ENCODE assay signal across 8 mouse cellular contexts in genomic region chr3:36065166-36065565, GRCm38 (mm10). TPM values are rescaled to one million over a fixed set of nuclear protein-coding genes. Genes with fewer than 3 reads are reported as not detected.
A peak's percentile ranks its signal among the peaks of the same experiment; 100 is the strongest.
DNase-seq lines count a peak whose midpoint lies in the region; ATAC-seq lines count a peak whose summit lies in the region.

No protein-coding gene starts in this region.

- H3K9me3 ChIP-seq in lung, embryonic 15.5 days, result no peaks in the 10 kb centered on the region
- H3K9me3 ChIP-seq in embryonic facial prominence, embryonic 13.5 days, result no peaks in the 10 kb centered on the region
- H3K9me3 ChIP-seq in intestine, embryonic 16.5 days (ENCODE audit: control insufficient read depth, low read length), result no peaks in the 10 kb centered on the region
- no peaks in the 10 kb centered on the region for H3K9me3 ChIP-seq in neural tube, embryonic 14.5 days (ENCODE audit: control insufficient read depth, low read length)

- no peak overlapping the region for H3K27ac ChIP-seq in lung, embryonic 15.5 days
- no peak overlapping the region for H3K27ac ChIP-seq in embryonic facial prominence, embryonic 13.5 days
- H3K27ac ChIP-seq in intestine, embryonic 16.5 days (ENCODE audit: low read length), result no peak overlapping the region
- H3K27ac ChIP-seq in neural tube, embryonic 14.5 days (ENCODE audit: low read depth, low read length), result no peak overlapping the region

- H3K9ac ChIP-seq in lung, embryonic 15.5 days, result no peak overlapping the region
- no peak overlapping the region for H3K9ac ChIP-seq in embryonic facial prominence, embryonic 13.5 days
- H3K9ac ChIP-seq in intestine, embryonic 16.5 days (ENCODE audit: low read depth, low read length), result no peak overlapping the region
- H3K9ac ChIP-seq in neural tube, embryonic 14.5 days (replicated peaks; ENCODE audit: low read depth, low read length), result no peak overlapping the region; the same call in 1 of the 2 replicates

- H3K4me1 ChIP-seq in lung, embryonic 15.5 days, result peaks cover 15% of the 10 kb centered on the region
- peaks cover 15% of the 10 kb centered on the region for H3K4me1 ChIP-seq in embryonic facial prominence, embryonic 13.5 days
- peaks cover 13% of the 10 kb centered on the region for H3K4me1 ChIP-seq in intestine, embryonic 16.5 days (ENCODE audit: control insufficient read depth, insufficient read depth, low read length)
- H3K4me1 ChIP-seq in neural tube, embryonic 14.5 days (ENCODE audit: control insufficient read depth, insufficient read depth, low read length), result peaks cover 10% of the 10 kb centered on the region

- H3K4me3 ChIP-seq in lung, embryonic 15.5 days, result peak overlapping the region; percentile 96
- H3K4me3 ChIP-seq in embryonic facial prominence, embryonic 13.5 days, result peak overlapping the region; percentile 88
- H3K4me3 ChIP-seq in intestine, embryonic 16.5 days (ENCODE audit: low read length), result peak overlapping the region; percentile 71
- H3K4me3 ChIP-seq in neural tube, embryonic 14.5 days (ENCODE audit: low read depth, low read length), result peak overlapping the region; percentile 94

- WGBS in lung, embryonic 15.5 days, result 97% methylated on average over 2 of the region's 2 CpGs
- WGBS in embryonic facial prominence, embryonic 13.5 days, result 96% methylated on average over 2 of the region's 2 CpGs
- WGBS in intestine, embryonic 16.5 days, result 95% methylated on average over 2 of the region's 2 CpGs
- WGBS in neural tube, embryonic 14.5 days, result 98% methylated on average over 2 of the region's 2 CpGs

- H3K27me3 ChIP-seq in lung, embryonic 15.5 days, result no peaks in the 10 kb centered on the region
- H3K27me3 ChIP-seq in embryonic facial prominence, embryonic 13.5 days, result peaks cover 11% of the 10 kb centered on the region; the same call in 1 of the 2 replicates
- no peaks in the 10 kb centered on the region for H3K27me3 ChIP-seq in intestine, embryonic 16.5 days (replicated peaks; ENCODE audit: control insufficient read depth, insufficient read depth, low read length)
- H3K27me3 ChIP-seq in neural tube, embryonic 14.5 days (ENCODE audit: control insufficient read depth, insufficient read depth, low read length), result peaks cover 4% of the 10 kb centered on the region; the same call in 1 of the 2 replicates

- H3K4me2 ChIP-seq in lung, embryonic 15.5 days, result peak overlapping the region; percentile 77
- H3K4me2 ChIP-seq in embryonic facial prominence, embryonic 13.5 days, result peak overlapping the region; percentile 85
- H3K4me2 ChIP-seq in intestine, embryonic 16.5 days (ENCODE audit: low read depth, low read length), result peak overlapping the region; percentile 70
- peak overlapping the region; percentile 74 for H3K4me2 ChIP-seq in neural tube, embryonic 14.5 days (ENCODE audit: low read depth, low read length)

- H3K36me3 ChIP-seq in lung, embryonic 15.5 days, result 0 out of 2 replicates have a peak, but pooled peaks cover 3% of the 10 kb centered on the region
- peaks cover 11% of the 10 kb centered on the region; the same call in 1 of the 2 replicates for H3K36me3 ChIP-seq in embryonic facial prominence, embryonic 13.5 days
- no peaks in the 10 kb centered on the region for H3K36me3 ChIP-seq in intestine, embryonic 16.5 days (ENCODE audit: control insufficient read depth, insufficient read depth, low read length)
- H3K36me3 ChIP-seq in neural tube, embryonic 14.5 days (ENCODE audit: control insufficient read depth, insufficient read depth, low read length), result no peaks in the 10 kb centered on the region

- DNase-seq in lung, postnatal 25 days (ENCODE audit: low spot score), result no peak
- no peak for DNase-seq in embryo, embryonic 10.5 days (ENCODE audit: low spot score)
- DNase-seq in thymus, postnatal 0 days (ENCODE audit: low spot score), result no peak
- no peak for DNase-seq in right cerebral cortex, adult 18-20 months

- no peak for ATAC-seq in lung, embryonic 15.5 days (ENCODE audit: borderline replicate concordance, extremely low read depth, low FRiP score, low TSS enrichment)
- ATAC-seq in embryonic facial prominence, embryonic 13.5 days (ENCODE audit: insufficient number of reproducible peaks, insufficient read depth, low FRiP score, low TSS enrichment, low read depth), result no peak
- no peak for ATAC-seq in intestine, embryonic 16.5 days
- no peak for ATAC-seq in neural tube, embryonic 14.5 days (ENCODE audit: low read depth)

RNA-seq across cellular contexts. Expression of gene Acad9, which starts 0.6 kb away (rescaled TPM):
- polyA plus RNA-seq in lung, embryonic 15.5 days (2015; fragmentation: Nextera tagmentation; extraction: Ambion mirVana), result 77.9 and 89.9 TPM in 2 replicates
- 74.2 and 105 TPM in 2 replicates for polyA plus RNA-seq in embryonic facial prominence, embryonic 13.5 days (2015; fragmentation: Nextera tagmentation; extraction: Ambion mirVana)
- polyA plus RNA-seq in intestine, embryonic 16.5 days (2015; fragmentation: Nextera tagmentation; extraction: Ambion mirVana), result 79.8 and 80.3 TPM in 2 replicates
- 82.9 and 90.6 TPM in 2 replicates for polyA plus RNA-seq in neural tube, embryonic 14.5 days (2014; fragmentation: Nextera tagmentation; extraction: Ambion mirVana)
- 65.4 and 68.9 TPM in 2 replicates for polyA plus RNA-seq in thymus, postnatal 0 days (2015; fragmentation: Nextera tagmentation; extraction: Ambion mirVana)

RNA-seq across cellular contexts. Expression of gene Ccdc144b, which starts 11.8 kb away (rescaled TPM):
- polyA plus RNA-seq in lung, embryonic 15.5 days (2015; fragmentation: Nextera tagmentation; extraction: Ambion mirVana), result not detected in 2 replicates
- polyA plus RNA-seq in embryonic facial prominence, embryonic 13.5 days (2015; fragmentation: Nextera tagmentation; extraction: Ambion mirVana), result not detected in 2 replicates
- polyA plus RNA-seq in intestine, embryonic 16.5 days (2015; fragmentation: Nextera tagmentation; extraction: Ambion mirVana), result not detected in 2 replicates
- polyA plus RNA-seq in neural tube, embryonic 14.5 days (2014; fragmentation: Nextera tagmentation; extraction: Ambion mirVana), result not detected in 2 replicates
- polyA plus RNA-seq in thymus, postnatal 0 days (2015; fragmentation: Nextera tagmentation; extraction: Ambion mirVana), result 0.03 and 0.05 TPM in 2 replicates
